Mouse (Mus musculus) limb, embryonic 15.5 days (tissue): ENCODE measurements at regions not wholly inside any gene's neighbourhood (a gene's known extent, or its start where the extent isn't known, plus 50 kb on each side); places are given as distances from the start of the nearest gene placed in this dataset.

Experiments
- ATAC-seq: fragments of 200-750 bp; cut with Nextera tagmentation; 2 replicates; pipeline ENCODE4 v1.8.0; 2017; ENCODE audit warnings: low read depth, moderate TSS enrichment; ENCODE audit not compliant: insufficient number of reproducible peaks, low FRiP score, low TSS enrichment
- H3K27ac ChIP-seq: fragments of 300-500 bp; sonication (generic); 2 replicates; pipeline ENCODE4 v1.5.1; 2015; ENCODE audit warnings: moderate library complexity, mild to moderate bottlenecking, inconsistent platforms
- H3K27me3 ChIP-seq: fragments of 300-500 bp; sonication (generic); 2 replicates; pipeline ENCODE4 v1.6.1; 2015; ENCODE audit warnings: inconsistent platforms
- H3K36me3 ChIP-seq: fragments of 300-500 bp; sonication (generic); 2 replicates; pipeline ENCODE4 v1.6.1; 2015; ENCODE audit warnings: inconsistent platforms
- H3K4me1 ChIP-seq: fragments of 300-500 bp; sonication (generic); 2 replicates; pipeline ENCODE4 v1.6.1; 2015; ENCODE audit warnings: inconsistent platforms
- H3K4me2 ChIP-seq: fragments of 300-500 bp; sonication (generic); 2 replicates; pipeline ENCODE4 v1.6.1; 2015; ENCODE audit warnings: mild to moderate bottlenecking, inconsistent platforms
- H3K4me3 ChIP-seq: fragments of 300-500 bp; sonication (generic); 2 replicates; pipeline ENCODE4 v1.5.1; 2015; ENCODE audit warnings: mild to moderate bottlenecking, inconsistent platforms
- H3K9ac ChIP-seq: fragments of 300-500 bp; sonication (generic); 2 replicates; pipeline ENCODE4 v1.6.1; 2015; ENCODE audit warnings: inconsistent platforms
- H3K9me3 ChIP-seq: fragments of 300-500 bp; sonication (generic); 2 replicates; pipeline ENCODE4 v1.6.1; 2016; ENCODE audit warnings: inconsistent platforms
- WGBS: fragments of 180-500 bp; shearing (Covaris S2); methylation state at CpG from one replicate; pipeline ENCODE4 v1.1.7; 2015; 5-methylcytosine and 5-hydroxymethylcytosine counted together

DNA sequence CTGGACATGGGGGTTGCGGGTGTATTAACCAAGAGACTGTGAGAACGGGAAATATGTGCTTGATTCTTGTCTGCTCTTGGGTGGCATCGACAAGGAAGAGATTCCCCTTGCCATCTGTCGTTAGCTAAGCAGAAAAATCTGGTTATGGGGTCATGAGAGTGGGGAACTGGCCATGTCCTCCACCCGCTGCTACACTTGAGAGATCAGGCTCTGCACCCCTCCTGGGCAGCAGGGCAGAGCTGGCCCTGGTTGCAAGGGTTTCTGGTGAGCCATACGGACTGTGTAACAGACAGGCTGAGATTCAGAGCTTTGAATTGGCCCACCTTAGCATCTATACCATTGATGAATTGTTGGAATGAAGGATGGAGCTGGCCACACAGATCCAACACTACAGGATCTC, 1048.1 kb upstream of the Tmprss15 start:
- no peak for ATAC-seq
- Histone ChIP-seq H3K36me3 (no peaks in the 10 kb centered on the region), H3K4me2 (no peak overlapping the region), H3K9ac (no peak overlapping the region), H3K9me3 (no peaks in the 10 kb centered on the region), H3K27ac (no peak overlapping the region), H3K27me3 (no peaks in the 10 kb centered on the region), H3K4me3 (no peak overlapping the region), H3K4me1 (no peaks in the 10 kb centered on the region)
- WGBS: 82% methylated on average over 6 of the region's 6 CpGs

- Histone ChIP-seq H3K36me3 (no peaks in the 10 kb centered on the region), H3K27ac (no peak overlapping the region), H3K9me3 (no peaks in the 10 kb centered on the region), H3K4me2 (no peak overlapping the region), H3K27me3 (no peaks in the 10 kb centered on the region), H3K4me3 (no peak overlapping the region), H3K4me1 (no peaks in the 10 kb centered on the region), H3K9ac (no peak overlapping the region)
- WGBS: 87% methylated on average over 2 of the region's 2 CpGs
- ATAC-seq: peak; percentile 61; the same call in 1 of the 2 replicates
Measured at GRCm38 (mm10) chr16:80138230-80138629, 1047.3 kb upstream of the Tmprss15 start.
